Mouse (Mus musculus) hindbrain, embryonic 15.5 days (tissue): ENCODE measurements at regions not wholly inside any gene's neighbourhood (a gene's known extent, or its start where the extent isn't known, plus 50 kb on each side); places are given as distances from the start of the nearest gene placed in this dataset.
"Not testable (repeated sequence)": the region's sequence is repeated elsewhere in the genome, so short reads cannot be mapped to it uniquely, and the experiment has no call there.

Experiments
- ATAC-seq: fragments of 200-750 bp; cut with Nextera tagmentation; 2 replicates; pipeline ENCODE4 v1.8.0; 2017; ENCODE audit warnings: low read depth, moderate number of reproducible peaks, moderate TSS enrichment; ENCODE audit not compliant: low FRiP score
- H3K27ac ChIP-seq: fragments of 300-500 bp; sonication (generic); replicated peaks from 2 replicates; pipeline ENCODE4 v1.5.1; 2015; ENCODE audit warnings: mild to moderate bottlenecking, inconsistent platforms
- H3K27me3 ChIP-seq: fragments of 300-500 bp; sonication (generic); 2 replicates; pipeline ENCODE4 v1.6.1; 2015; ENCODE audit warnings: control low read depth, inconsistent platforms
- H3K36me3 ChIP-seq: fragments of 300-500 bp; sonication (generic); 2 replicates; pipeline ENCODE4 v1.6.1; 2015; ENCODE audit warnings: control low read depth, inconsistent platforms
- H3K4me1 ChIP-seq: fragments of 300-500 bp; sonication (generic); replicated peaks from 2 replicates; pipeline ENCODE4 v1.6.1; 2015; ENCODE audit warnings: control low read depth, inconsistent platforms
- H3K4me2 ChIP-seq: fragments of 300-500 bp; sonication (generic); 2 replicates; pipeline ENCODE4 v1.6.1; 2015; ENCODE audit warnings: moderate library complexity, mild to moderate bottlenecking, inconsistent platforms
- H3K4me3 ChIP-seq: fragments of 300-500 bp; sonication (generic); 2 replicates; pipeline ENCODE4 v1.5.1; 2015; ENCODE audit warnings: mild to moderate bottlenecking, inconsistent platforms
- H3K9ac ChIP-seq: fragments of 300-500 bp; sonication (generic); 2 replicates; pipeline ENCODE4 v1.6.1; 2015; ENCODE audit warnings: inconsistent platforms
- H3K9me3 ChIP-seq: fragments of 300-500 bp; sonication (generic); 2 replicates; pipeline ENCODE4 v1.6.1; 2016; ENCODE audit warnings: control low read depth, inconsistent platforms
- WGBS: fragments of 180-500 bp; shearing (Covaris S2); methylation state at CpG from one replicate; pipeline ENCODE4 v1.1.7; 2015; 5-methylcytosine and 5-hydroxymethylcytosine counted together

DNA sequence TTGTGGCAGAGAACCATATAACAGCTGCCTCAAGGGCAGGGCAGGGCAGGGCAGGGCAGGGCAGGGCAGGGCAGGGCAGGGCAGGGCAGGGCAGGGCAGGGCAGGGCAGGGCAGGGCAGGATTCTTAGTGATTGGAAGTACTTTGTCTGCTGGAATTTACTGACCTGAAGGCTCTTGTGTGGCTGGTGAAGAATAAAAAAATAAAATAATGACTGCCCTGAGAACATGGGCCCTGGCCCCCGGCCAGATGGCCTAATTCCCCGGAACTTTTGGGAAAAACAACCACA is 169.3 kb downstream of the Qk start:
- not testable (repeated sequence) for H3K4me3 ChIP-seq, H3K9me3 ChIP-seq, H3K9ac ChIP-seq, H3K27ac ChIP-seq, ATAC-seq, H3K36me3 ChIP-seq, H3K4me2 ChIP-seq, H3K27me3 ChIP-seq, H3K4me1 ChIP-seq
- WGBS, result 69% methylated on average over 2 of the region's 2 CpGs

DNA sequence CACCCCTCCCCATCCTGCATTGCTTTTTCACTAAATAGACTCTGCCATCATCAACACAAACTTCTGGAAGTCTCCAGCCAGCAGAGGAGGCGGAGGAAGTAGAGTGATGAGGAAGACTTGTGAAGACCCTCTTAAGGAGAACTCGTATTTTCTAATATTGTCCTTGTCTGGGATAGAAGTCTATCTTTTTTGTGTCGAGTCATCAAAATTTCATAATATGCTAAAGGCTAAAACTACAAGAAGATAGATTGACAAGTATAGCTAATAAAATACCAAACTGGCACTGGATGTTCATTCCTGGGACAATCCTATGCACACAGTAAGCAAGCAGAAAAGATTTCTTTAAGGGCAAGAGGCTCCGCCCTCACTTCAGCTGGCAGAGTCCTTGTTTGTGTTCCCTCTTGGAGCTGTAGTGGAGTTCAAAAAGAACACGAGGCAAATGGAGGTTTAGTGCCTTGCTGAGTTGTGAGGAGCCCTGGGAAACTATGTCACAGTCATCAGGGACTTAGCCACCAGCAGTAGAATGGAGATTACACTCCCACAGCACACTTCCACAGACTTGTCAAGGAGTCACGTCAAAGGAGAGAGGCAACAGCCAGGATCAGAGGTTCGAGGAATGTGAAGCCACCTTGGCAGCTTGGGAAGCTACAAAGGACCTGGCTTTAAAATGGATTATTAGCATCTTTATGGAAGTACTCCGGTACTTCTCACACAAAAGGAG is 169.8 kb downstream of the Qk start:
- H3K9me3 ChIP-seq, result no peaks in the 10 kb centered on the region
- peaks cover 6% of the 10 kb centered on the region; the same call in 1 of the 2 replicates for H3K4me1 ChIP-seq
- no peak overlapping the region for H3K9ac ChIP-seq
- ATAC-seq, result no peak
- no peak overlapping the region for H3K27ac ChIP-seq
- H3K27me3 ChIP-seq, result 0 out of 2 replicates have a peak, but pooled peaks cover 4% of the 10 kb centered on the region
- 67% methylated on average over 8 of the region's 8 CpGs for WGBS
- no peak overlapping the region for H3K4me3 ChIP-seq
- H3K4me2 ChIP-seq, result no peak overlapping the region
- H3K36me3 ChIP-seq, result no peaks in the 10 kb centered on the region

DNA sequence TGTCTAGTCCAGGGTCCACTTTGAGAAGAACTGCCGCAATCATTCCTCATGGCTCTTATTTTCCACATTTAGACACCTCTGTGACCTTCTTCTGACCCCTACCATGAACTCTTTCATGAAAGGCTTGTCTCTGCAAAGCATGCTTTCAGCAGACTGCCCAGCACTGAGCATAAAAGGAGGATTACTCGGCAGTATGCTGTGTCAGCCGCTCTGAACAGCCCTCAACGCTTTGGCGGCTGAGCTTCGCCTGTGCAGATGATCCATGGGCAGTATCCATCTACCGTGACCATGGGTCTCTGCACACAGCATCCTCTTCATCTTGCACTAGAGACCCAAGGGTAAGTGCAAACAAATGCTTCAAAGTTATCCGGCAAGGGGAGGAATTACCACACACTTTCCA is 172.5 kb downstream of the Qk start:
- 21% methylated on average over 8 of the region's 8 CpGs for WGBS
- Histone ChIP-seq H3K27me3 (0 out of 2 replicates have a peak, but pooled peaks cover 2% of the 10 kb centered on the region), H3K4me1 (0 out of 2 replicates have a peak, but pooled peaks cover 6% of the 10 kb centered on the region), H3K36me3 (no peaks in the 10 kb centered on the region), H3K4me2 (no peak overlapping the region), H3K9ac (no peak overlapping the region), H3K4me3 (no peak overlapping the region), H3K9me3 (no peaks in the 10 kb centered on the region), H3K27ac (no peak overlapping the region)
- no peak for ATAC-seq

DNA sequence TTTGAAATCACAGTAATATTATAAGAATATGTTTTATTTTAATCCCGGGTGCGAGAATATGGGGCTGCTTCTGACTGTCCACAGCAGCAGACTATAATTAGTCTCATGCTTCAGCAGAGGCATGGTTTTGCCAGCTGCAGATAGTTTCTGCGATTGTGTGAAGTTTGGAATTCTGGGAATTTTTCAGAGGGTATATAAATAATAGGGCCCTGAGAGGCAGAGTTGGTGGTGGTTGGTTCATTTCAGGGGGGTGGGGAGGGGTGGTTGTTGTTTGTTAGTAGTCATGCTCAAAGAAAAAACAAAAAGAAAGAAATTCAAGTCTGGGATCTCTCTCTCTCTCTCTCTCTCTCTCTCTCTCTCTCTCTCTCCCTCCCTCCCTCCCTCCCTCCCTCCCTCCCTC is 173.1 kb downstream of the Qk start:
- WGBS, result 74% methylated on average over 3 of the region's 3 CpGs
- Histone ChIP-seq H3K4me1 (0 out of 2 replicates have a peak, but pooled peaks cover 6% of the 10 kb centered on the region), H3K36me3 (no peaks in the 10 kb centered on the region), H3K27me3 (no peaks in the 10 kb centered on the region), H3K27ac (no peak overlapping the region), H3K4me2 (no peak overlapping the region), H3K9me3 (no peaks in the 10 kb centered on the region), H3K9ac (no peak overlapping the region), H3K4me3 (no peak overlapping the region)
- no peak for ATAC-seq

DNA sequence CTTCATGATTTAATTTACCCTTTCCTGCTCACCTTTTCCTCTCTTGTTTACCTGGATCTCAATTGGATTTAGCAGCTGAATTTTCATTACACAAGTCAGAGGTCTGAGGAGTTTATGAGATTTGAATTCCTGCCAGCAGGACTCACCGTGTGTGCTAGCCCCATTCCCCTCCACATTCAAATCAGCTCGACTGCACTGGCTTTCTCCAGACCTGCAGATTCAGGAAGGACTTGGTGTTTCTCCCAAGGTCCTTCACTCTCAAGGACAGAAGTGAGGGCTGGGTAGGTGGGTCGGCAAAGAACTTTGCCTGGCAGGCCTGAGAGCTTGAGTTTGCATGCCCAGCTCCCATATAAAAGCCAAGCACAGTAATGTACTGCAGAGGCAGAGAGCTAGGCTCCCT is 180.8 kb downstream of the Qk start:
- Histone ChIP-seq H3K4me2 (no peak overlapping the region), H3K36me3 (no peaks in the 10 kb centered on the region), H3K27ac (no peak overlapping the region), H3K9ac (no peak overlapping the region), H3K4me1 (peaks cover 4% of the 10 kb centered on the region; the same call in 1 of the 2 replicates), H3K27me3 (no peaks in the 10 kb centered on the region), H3K9me3 (no peaks in the 10 kb centered on the region), H3K4me3 (no peak overlapping the region)
- no peak for ATAC-seq
- 53% methylated on average over 3 of the region's 3 CpGs for WGBS

DNA sequence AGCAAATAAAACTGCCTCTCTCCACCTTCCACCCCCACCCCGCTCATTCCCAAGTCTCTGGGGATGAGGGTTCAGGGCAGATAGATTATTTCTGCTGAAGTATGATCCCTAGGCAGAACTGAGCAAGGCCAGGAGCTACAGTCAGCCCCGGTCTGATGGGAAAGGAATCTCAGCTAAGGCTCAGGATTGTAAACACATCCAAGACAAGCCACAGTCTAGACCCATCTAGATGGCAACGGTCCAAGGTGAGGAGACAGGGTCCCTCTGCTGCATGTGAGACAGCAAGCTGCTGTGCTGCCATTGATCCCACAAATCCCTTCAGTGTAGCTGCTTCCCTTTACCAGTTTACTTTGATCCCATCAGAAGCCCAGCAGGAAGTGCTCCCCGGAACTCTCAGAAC is 181.3 kb downstream of the Qk start:
- 64% methylated on average over 4 of the region's 4 CpGs for WGBS
- ATAC-seq, result no peak

DNA sequence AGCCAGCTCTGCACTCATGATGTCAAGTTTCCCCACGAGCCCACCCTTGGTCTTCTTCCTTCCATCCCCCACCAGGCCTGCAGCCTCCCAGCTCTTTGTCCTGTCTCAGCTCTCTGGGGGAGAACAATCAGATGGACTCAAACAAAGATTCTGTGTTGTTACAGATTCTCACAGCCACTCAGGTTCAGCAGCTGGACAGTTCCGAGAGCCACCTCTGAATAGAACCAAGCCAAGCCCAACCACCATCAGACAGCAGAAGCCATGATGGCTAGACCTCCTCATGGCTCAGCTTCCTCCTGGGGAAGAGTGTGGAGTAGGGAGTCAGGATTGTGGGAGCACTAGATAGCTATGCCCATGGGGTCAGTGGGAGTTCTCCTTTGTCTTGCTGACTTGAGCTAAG is 184.5 kb downstream of the Qk start:
- ATAC-seq, result no peak
- Histone ChIP-seq H3K27ac (no peak overlapping the region), H3K27me3 (no peaks in the 10 kb centered on the region), H3K9me3 (no peaks in the 10 kb centered on the region), H3K4me1 (peaks cover 4% of the 10 kb centered on the region; the same call in 1 of the 2 replicates), H3K36me3 (no peaks in the 10 kb centered on the region), H3K4me2 (no peak overlapping the region), H3K9ac (no peak overlapping the region), H3K4me3 (no peak overlapping the region)
- 59% methylated on average over 2 of the region's 2 CpGs for WGBS

More for the DNA sequence above, 181.3 kb downstream of the Qk start:
- Histone ChIP-seq H3K4me1 (peaks cover 4% of the 10 kb centered on the region; the same call in 1 of the 2 replicates), H3K9me3 (no peaks in the 10 kb centered on the region), H3K9ac (no peak overlapping the region), H3K27me3 (no peaks in the 10 kb centered on the region), H3K4me2 (no peak overlapping the region), H3K27ac (no peak overlapping the region), H3K36me3 (no peaks in the 10 kb centered on the region), H3K4me3 (no peak overlapping the region)

DNA sequence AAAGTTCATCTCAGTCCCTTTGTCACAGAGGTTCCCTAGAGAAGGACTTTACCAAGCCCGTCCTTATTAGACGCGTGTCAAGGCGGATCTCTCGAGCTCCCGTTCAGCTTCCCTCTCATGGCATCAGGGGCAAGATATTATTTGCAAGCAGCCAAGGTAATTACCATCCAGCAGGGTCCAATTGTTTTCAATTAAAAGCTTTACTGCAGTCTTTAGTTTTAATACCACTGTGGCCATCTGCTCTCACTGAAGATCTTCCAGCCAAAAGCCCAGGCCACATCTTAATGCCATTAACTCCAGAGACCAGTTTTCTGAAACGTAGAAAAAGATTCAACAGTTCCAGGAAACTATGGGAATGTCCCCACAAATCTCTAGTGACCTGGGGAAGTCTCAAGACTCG is 191.1 kb downstream of the Qk start:
- H3K9me3 ChIP-seq, result no peaks in the 10 kb centered on the region
- no peak overlapping the region for H3K4me3 ChIP-seq
- no peak overlapping the region for H3K4me2 ChIP-seq
- no peaks in the 10 kb centered on the region for H3K36me3 ChIP-seq
- H3K4me1 ChIP-seq, result 0 out of 2 replicates have a peak, but pooled peaks cover 4% of the 10 kb centered on the region
- H3K27ac ChIP-seq, result no peak overlapping the region
- no peak overlapping the region for H3K9ac ChIP-seq
- no peaks in the 10 kb centered on the region for H3K27me3 ChIP-seq
- no peak for ATAC-seq
- 35% methylated on average over 8 of the region's 8 CpGs for WGBS

DNA sequence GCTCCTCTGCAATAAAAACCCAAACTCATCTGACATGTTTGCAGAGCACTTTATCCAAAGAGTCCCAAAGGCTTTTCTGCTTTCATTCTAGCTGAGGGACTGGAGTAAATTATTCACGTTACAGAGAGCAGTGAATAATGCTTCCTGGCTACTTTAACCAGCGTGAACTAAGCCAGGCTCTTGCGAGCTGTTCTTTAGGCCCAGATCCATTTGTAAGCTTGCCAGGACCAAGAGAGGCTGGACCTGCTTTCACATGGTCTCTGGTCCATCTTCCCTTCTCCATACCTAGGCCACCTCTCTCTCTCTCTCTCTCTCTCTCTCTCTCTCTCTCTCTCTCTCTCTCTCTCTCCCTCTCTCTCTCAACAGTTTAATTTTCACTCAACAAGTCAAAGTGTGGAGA is 197.2 kb downstream of the Qk start:
- Histone ChIP-seq H3K27ac (no peak overlapping the region), H3K4me1 (no peaks in the 10 kb centered on the region), H3K4me3 (no peak overlapping the region), H3K4me2 (no peak overlapping the region), H3K36me3 (no peaks in the 10 kb centered on the region), H3K9ac (no peak overlapping the region), H3K9me3 (no peaks in the 10 kb centered on the region), H3K27me3 (no peaks in the 10 kb centered on the region)
- 30% methylated on average over 3 of the region's 3 CpGs for WGBS
- ATAC-seq, result no peak

DNA sequence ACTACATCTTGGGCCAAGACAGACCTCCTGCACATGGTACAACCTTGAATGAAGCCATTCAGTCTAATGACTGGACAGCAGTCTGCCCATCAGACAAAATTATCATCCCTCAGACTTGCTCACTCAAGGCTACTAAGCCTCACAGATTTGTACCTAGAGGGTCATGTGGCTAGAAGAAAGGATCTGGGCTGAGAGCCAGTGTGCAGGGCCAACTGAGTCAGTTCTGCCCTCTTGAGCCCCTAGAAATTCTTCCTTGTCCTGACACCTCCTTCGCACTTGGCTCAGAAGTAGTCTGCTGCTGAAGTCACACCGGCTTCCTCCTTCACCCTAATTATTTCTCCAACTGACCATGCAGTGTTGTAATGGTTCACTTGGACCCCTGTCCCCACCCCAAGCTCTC is 207.5 kb downstream of the Qk start:
- H3K4me3 ChIP-seq, result no peak overlapping the region
- H3K27me3 ChIP-seq, result no peaks in the 10 kb centered on the region
- no peak overlapping the region for H3K4me2 ChIP-seq
- no peak overlapping the region for H3K9ac ChIP-seq
- H3K9me3 ChIP-seq, result no peaks in the 10 kb centered on the region
- no peaks in the 10 kb centered on the region for H3K36me3 ChIP-seq
- no peaks in the 10 kb centered on the region for H3K4me1 ChIP-seq
- no peak for ATAC-seq
- WGBS, result 93% methylated on average over 2 of the region's 2 CpGs
- H3K27ac ChIP-seq, result no peak overlapping the region

DNA sequence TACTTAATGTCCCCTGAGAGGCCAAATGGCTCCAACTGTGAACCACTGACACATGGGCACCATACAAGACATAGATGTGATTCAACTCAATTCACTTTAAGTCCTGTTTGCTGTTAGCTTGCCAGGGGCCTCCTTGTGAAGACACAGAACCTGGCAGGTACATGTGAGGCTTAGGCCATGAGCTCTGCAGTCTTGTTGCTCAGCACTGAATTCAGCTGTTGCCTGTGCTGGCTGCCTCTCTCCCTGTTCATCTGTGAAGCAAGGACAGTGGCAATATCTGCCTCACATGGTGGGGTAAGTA is 209.3 kb downstream of the Qk start:
- no peaks in the 10 kb centered on the region for H3K27me3 ChIP-seq
- no peaks in the 10 kb centered on the region for H3K4me1 ChIP-seq
- H3K9ac ChIP-seq, result no peak overlapping the region
- H3K27ac ChIP-seq, result peak overlapping the region; percentile 22; the same call in 1 of the 2 replicates
- no peaks in the 10 kb centered on the region for H3K36me3 ChIP-seq
- H3K9me3 ChIP-seq, result no peaks in the 10 kb centered on the region
- 0 out of 2 replicates have a peak, but pooled peaks have one; percentile 23 for ATAC-seq
- no peak overlapping the region for H3K4me2 ChIP-seq
- no peak overlapping the region for H3K4me3 ChIP-seq

DNA sequence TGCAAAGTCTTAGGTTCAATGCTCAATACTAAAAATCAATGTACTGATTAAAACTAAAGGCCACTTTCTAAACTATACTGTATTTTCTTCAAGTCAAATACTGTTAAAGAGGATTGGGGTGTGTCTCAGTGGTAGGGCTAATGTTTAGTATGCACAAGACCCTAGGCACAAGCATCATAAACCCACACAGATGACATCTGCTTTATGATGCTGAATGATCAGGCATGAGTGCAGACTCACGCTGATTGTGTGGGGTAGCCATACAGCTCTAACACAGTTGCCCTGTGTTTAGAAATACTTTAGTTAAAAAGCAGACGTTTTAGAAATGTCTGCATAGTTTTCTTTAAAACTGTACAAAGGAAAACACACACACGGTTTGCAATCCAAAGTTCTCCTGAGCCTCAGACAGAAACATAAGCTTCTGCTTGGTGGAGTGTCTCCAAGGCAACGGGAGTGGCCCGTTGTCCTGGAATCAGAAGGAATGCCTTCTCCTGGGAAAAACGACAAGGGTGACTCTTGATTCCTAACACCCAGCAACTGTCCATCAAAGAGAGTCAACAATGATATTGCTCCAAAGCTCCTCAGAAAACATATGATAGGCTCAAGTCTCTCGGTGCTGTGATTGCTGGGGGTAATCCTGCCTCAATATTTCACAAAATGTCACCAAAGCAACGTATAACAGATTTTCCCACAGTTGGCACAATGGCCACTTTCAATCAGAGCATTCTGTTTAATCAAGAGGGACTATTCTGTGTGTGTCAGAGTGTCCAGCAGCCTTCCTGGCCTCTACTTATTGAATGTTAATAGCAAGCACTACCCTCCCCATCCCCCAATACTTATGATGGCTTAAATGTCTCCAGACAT is 209.9 kb downstream of the Qk start:
- no peak overlapping the region for H3K9ac ChIP-seq
- no peaks in the 10 kb centered on the region for H3K27me3 ChIP-seq
- no peaks in the 10 kb centered on the region for H3K4me1 ChIP-seq
- 11% methylated on average over 8 of the region's 8 CpGs for WGBS
- no peak overlapping the region for H3K4me3 ChIP-seq
- no peaks in the 10 kb centered on the region for H3K9me3 ChIP-seq
- no peaks in the 10 kb centered on the region for H3K36me3 ChIP-seq
- peak; percentile 76; the same call in 1 of the 2 replicates for ATAC-seq
- peak overlapping the region; percentile 22; the same call in 1 of the 2 replicates for H3K27ac ChIP-seq
- no peak overlapping the region for H3K4me2 ChIP-seq
